Mouse (Mus musculus) heart, adult 9 months (tissue): ENCODE results near the gene Tubgcp5.

Experiments
- DNase-seq, 2 experiments: peaks; one replicate each; pipeline ENCODE4 v3.0.0; 2022; ENCODE audit warnings: low spot score in 2 of 2

The Tubgcp5 gene

DNA sequence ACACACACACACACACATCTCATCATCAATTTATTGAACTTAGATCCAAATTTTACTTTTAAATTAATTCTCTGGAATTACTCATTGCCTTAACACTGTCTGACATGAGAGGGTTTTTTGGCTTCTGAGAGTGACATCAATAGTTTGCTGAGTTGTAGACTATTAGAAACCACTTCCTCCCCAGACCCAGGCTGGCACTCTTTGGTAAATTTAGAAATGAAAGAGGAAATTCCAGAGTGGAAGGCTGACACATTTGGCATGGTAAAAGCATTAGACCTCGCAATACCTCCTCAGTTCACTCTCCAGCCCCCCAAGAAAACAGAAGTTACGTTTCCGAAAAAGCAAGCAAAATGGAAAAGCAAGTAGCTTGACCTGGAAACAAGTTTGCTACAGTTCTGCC lies 58.8 kb downstream of the Tubgcp5 start:
- peak in 1 of 2 experiments; percentile 62 for DNase-seq

DNA sequence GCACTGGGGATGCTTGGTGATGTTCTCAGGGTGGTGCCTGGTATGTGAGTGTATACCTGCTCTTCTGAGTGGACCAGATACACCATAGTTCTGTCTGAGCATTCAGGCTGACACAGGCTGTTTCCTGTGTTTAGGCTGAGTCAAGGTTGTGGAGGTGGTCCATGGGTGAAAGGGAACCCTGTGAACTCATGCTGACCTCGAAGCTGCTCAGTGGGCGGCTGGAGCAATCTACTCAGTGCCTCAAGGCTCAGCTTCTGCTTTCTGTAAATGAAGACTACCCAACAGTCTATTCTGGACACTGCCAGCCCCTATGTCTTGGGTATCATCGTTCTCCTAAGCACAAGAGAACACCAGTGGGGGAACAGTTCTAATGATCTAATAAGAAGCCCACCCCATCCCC lies 61.6 kb downstream of the Tubgcp5 start:
- no peak for DNase-seq

DNA sequence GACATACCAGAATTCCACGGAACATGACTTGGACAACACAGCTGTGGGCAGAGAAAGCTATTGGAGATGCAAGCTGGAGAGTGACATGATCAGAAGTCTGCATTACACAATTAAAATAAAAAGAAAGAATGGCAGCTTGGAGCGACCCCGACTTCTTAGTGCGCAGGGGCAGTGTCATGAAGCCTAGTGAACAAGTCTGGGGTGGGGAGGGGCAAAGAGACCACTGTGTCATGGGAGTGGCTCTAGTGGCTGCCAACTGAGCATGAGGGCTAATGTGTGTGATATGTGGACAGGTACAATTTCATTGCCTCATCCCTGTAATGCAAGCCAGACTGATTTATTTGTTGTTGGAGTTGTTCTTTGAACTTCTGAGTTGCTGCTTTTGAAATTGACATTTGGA lies 62.8 kb downstream of the Tubgcp5 start:
- DNase-seq, result no peak

DNA sequence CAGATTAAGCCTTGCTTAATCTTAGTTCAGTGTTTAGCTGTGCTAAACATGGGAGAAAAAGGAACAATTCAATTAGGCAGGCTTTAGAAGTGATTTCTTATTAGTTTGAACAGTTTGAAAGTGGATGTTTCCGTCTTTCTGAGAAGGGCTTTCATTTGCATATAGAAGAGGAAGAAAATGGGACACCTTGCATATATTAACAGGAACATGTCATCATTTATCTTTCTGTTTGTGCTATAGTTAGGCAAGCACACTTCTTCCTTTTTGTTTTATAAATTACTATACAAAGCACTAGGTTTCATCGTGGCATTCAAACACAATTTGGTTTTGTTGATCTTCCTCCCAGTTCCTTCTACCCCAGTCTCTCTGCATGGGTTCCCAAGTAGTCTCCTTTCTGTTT lies 63.8 kb downstream of the Tubgcp5 start:
- no peak for DNase-seq

DNA sequence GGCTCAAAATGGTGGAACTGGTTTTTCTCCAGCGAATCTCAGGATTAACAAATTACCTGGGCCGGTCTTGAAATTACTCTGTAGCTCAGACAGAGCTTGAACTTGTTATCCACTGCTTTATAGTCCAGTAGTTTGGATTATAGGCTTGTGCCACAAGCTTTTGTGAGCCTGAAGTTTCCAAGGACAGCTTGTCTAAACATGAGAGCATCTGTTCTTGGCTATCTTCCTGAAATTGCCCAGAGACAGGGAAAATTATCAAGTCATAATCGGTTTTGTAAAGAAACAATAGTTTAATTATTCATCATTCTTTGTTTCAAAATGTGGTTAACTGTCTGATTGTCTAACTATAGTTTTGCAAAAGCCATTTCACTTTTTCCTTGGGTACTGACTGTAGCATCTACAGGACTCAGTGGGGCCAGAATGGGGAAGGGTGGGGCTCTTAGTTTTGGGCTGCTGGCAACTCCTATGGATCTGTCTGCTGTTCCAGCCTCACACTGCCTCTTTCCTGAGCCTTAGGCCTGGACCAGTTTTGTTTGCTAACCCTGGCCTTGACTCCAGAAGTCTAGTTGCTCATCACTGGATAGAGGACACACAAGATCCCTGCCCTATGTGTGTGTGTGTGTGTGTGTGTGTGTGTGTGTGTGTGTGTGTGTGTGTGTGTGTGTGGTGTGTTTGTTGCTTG lies 65.0 kb downstream of the Tubgcp5 start:
- no peak for DNase-seq

DNA sequence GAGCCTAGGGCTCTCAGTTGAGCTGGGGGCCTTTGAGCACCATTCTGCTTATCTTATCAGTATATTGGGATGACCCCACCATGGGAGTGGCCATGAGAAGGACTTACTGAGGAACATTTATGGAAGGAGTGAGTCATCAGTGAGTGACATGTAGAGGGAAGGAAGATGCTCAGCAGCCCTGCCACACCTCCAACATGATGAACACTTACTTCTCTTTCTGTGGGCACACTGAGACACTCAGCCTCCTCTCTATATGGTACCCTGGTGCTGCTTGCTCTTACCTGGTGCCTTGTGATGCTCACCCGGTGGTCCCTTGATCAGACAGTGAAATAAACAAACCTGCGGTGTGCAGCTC lies 65.5 kb downstream of the Tubgcp5 start:
- no peak for DNase-seq

DNA sequence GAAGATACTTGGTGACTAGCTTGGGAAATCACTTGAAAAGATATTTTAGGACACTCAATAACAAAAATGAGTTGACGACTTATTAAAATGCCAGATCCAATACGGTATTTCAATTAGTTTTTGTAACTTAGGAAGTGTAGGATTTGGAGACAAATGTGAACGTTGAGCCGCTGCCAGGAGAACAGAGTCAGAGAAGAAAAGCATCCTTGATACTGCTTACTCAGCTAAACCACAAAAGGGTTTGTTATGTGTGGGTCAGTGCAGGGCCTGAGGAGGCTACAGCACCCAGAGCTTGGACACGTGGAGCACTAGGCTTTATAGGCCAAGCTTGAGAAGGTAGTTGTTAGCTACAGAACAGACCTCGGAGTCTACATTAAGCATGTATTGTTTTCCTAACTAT lies 66.0 kb downstream of the Tubgcp5 start:
- no peak for DNase-seq

DNA sequence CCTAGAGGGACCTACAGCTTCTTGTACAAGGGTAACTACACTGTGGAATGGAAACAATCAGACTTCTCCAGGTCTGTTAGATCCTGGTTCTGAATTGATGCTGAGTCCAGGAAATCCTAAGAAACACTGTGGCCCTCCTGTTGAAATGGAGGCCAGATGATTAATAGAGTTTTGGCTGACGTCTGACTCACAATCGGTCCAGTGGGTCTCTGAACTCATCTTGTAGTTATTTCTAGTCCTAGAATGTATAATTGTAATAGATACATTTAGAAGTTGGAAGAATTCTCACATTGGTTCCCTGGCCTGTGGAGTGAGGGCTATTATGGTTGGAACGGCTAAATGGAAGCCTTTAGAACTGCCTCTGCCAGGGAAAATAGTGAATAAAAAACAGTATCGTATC lies 67.2 kb downstream of the Tubgcp5 start:
- DNase-seq, result no peak

DNA sequence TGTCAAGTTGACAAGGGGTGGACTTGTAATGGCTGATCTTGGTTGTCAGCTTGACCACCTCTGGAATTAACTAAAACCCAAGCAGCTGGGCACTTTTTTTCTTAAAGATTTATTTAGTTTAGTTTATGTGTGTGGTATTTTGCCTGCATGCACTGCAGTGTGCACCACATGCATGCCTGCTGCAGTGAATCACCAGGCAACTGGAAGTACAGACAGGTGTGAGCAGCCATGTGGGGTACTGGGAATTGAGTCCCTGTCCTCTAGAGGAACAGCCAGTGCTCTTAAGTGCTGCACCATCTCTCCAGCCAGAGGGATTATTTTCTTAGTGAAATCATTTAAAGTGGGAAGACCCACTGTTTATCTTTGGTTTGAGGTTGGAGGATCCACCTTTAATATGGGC lies 71.1 kb downstream of the Tubgcp5 start:
- no peak for DNase-seq

DNA sequence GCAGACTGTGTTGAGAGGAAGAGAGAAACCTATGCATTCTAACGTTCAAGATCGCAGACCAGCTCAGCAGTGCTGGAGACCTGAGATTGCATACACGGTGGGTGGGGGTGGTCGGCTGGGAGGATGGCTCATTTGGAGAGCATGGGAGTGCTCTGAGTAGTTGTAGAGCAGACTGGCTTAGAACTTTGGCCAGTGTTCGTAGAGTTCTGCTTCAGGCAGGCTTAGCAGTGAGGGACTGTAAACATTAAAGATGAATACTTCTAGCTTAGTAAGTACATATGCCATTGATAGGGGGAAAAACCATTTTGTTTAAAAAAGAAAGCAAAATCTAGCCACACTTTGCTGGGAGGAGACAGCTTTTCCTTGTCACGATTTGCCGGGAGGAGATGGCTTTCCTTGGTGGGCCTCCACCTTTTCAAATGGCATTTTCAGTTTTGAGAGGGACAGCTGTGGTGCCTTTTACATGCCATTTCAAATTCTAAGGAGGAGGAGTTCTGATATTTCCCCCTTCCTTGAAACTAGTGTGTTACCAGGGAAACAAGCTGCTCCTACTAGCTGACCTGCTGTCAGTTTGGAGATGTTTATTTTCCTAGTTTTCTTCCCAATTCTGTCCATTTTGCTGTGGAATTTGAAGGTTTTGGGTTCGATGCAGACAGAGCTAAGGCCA lies 71.9 kb downstream of the Tubgcp5 start:
- no peak for DNase-seq

DNA sequence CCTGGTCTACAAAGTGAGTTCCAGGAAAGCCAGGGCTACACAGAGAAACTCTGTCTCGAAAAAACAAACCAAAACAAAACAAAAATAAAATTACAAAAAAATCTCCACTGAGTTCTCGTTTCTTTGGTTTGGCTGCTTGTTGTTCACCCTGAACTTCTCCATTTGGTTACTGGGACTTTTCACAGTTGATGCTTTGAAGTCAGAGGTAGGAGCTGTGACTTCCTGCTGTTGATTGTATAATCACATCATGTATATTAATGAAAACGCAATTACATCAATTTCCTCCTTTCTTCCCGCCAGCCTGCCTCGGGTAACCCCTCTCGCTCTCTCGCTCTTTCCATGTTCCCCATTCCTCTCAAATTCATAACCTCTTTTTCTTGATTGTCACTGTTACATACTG lies 74.3 kb downstream of the Tubgcp5 start:
- DNase-seq, result no peak

DNA sequence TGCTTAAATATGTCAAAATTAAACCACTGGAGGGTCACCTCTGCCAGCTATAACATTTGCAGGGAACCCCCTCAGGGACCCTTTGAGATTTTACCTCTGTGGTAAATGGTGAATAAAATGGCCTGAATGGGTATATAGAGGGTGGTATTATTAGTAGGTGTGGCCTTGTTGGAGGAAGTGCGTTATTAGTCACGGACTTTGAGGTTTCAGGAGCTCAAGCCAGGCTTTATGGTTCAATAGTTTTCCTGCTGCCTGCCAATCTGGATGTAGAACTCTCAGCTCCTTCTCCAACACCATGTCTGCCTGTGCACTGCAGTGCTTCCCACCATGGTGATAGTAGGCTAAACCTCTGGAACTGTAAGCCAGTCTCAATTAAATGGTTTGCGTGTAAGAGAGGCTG lies 75.3 kb downstream of the Tubgcp5 start:
- DNase-seq, result no peak

DNA sequence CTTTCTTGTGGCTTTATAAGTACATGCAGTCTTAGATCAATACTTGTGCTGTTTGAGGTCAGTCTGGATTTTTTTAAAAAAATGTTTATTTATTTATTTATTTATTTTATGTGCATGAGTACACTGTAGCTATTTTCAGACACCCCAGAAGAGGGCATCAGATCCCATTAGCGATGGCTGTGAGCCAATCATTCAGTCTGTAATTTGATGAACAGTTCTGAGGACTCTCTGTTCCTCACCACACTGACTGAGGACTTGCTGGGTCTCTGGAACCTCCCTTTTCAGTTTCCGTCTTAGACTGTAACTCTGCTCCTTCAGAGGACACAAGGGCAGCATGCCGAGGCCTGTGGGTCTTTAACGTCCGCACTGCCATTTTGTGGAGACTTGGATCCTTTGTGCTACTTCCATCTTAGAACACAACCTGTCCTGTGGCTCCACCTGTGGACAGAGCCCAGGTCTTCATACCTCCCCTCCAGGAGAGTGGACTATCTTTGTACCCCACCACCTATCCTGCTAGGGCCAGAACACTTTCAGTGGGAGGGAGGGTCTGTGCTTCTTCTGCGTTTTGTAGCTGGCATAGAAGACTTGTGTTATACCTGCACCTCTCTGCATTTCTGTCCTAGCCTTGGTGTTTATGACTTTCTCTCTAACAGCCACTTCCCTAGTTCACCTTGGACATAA lies 76.5 kb downstream of the Tubgcp5 start:
- DNase-seq, result no peak

DNA sequence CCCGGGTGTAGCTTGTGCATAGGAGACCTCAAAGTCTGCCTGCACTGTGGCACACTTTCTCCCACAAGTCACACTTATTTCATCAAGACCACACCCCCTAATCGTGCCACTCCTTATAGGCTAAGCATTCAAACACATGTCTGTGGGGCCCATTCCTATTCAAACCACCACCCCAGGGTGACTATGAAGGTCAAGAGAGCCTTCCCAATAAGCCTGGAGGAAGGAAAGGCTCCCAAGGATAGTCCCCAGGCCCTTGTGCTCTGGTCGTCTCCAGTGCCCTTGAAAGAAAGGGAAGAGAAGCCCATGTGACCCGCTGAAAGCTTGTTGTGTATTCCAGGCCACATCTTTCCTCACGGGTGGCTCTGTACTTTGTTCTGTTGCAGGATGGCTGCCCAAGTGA lies 77.5 kb downstream of the Tubgcp5 start:
- no peak for DNase-seq

DNA sequence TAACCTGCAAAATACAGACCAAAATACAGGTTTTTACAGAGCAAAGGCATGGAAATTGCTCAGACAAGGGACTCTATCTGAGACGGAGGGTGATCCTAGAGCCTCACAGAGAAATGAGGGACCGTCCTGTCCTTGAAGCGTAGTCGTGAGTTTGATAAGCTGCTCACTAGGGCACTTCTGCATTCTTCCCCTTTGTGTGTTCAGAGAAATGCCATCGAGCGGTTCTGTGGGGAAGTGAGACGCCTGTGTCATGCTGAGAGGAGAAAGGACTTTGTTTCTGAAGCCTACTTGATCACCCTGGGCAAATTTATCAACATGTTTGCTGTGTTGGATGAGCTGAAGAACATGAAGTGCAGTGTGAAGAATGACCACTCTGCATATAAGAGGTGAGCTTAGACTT lies 80.7 kb downstream of the Tubgcp5 start:
- no peak for DNase-seq

DNA sequence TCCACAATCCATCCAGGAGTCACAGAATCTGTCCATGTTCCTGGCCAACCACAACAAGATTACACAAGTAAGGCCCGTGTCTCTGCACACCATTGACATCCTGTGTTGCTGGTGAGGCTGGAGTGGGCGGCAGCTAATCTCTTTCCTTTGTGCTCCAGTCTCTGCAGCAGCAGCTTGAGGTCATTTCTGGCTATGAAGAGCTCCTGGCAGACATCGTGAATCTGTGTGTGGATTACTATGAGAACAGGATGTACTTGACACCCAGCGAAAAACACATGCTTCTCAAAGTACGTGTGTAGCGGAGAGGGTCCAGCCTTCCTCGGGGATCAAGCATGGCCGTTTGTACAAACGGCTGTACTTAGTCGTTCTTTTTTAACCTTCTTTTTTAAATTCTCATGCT lies 83.8 kb downstream of the Tubgcp5 start:
- peak; percentile 84 to 87 for DNase-seq

DNA sequence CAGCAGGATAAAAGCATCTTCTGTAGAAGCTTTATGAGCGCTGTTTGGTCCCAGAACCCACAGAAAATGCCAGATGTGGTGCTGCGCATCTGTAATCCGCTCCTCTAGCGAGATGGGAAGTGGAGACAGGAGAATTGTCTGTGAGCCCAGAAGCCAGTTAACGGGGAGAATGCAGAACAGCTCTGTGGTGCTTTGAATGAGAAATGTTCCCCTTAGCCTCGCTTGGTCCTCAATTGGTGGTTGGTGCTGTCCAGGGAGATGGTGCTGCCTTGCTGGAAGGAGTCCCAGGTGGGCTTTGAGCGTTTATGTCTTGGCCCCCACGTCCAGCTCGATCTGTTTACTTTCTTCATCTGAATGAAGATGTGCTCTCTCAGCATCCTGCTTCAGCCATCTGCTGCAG lies 86.9 kb downstream of the Tubgcp5 start:
- DNase-seq, result no peak
